Mouse (Mus musculus): ENCODE data around the gene Dbn1. TPM values are rescaled to one million over a fixed set of nuclear protein-coding genes. Genes with fewer than 3 reads are reported as not detected.
A peak's percentile ranks its signal among the peaks of the same experiment; 100 is the strongest.

Gene Dbn1
- total RNA-seq, 1 experiment from 2014 or later: 0.12 TPM

DNA sequence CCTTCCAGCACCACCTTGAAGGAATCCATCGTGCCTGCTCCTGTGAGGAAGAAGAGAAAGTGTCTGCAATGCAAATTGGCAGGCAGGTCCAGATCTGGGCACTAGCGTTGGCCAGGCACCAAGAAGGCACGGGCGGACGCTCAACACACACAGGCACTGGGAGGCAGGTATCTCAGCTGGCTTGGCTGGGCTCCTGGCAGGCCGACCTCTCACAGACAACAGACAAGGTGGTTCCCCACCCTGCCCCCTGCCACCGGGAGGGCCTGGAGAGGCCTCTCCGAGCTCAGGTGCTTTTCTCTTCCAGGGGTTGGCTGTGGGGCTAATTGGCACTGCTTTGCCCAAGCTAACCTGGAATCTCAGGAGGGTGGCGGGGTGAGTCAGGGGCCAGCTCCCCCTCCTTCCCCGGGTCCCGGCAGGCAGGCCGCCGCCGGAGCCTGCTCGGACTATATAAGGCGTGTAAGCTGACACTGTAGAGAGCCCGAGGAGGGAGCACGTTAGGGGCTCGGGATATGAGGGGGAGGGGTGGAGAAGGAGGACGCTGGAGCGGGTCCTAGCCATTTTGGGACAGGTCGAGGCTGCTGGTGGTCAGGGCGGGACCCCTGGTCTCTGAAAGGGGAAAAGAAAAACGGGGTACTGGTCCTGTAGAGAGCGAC, 24.6 kb upstream of the Dbn1 start:
- no peak for ATAC-seq (ENCODE audit: extremely low read depth, insufficient number of reproducible peaks, low FRiP score, poor library complexity, severe bottlenecking)

- ATAC-seq (ENCODE audit: extremely low read depth, insufficient number of reproducible peaks, low FRiP score, poor library complexity, severe bottlenecking): no peak
Measured at GRCm38 (mm10) chr13:55511492-55511861, 23.6 kb upstream of the Dbn1 start.

- no peak for ATAC-seq (ENCODE audit: extremely low read depth, insufficient number of reproducible peaks, low FRiP score, poor library complexity, severe bottlenecking)
Measured at GRCm38 (mm10) chr13:55510668-55511491, 23.0 kb upstream of the Dbn1 start.

DNA sequence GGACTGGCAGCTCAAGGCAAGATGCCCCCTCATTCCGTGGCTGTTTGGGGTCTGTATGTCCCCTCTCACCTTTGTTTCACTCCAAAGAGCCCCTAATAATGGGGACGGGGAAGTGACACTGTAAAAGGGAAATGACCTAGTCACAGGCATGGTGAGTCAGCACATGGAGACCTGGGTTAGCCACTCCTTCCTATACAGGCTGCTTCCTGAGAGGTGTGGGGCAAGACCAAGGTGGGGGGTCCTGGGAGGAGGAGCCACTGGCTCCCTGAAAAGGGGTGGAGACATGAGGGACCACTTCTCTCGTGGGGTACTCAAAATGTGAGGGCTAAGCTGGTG, 22.4 kb upstream of the Dbn1 start:
- ATAC-seq (ENCODE audit: extremely low read depth, insufficient number of reproducible peaks, low FRiP score, poor library complexity, severe bottlenecking): peak; percentile 28; the same call in 1 of the 2 replicates

DNA sequence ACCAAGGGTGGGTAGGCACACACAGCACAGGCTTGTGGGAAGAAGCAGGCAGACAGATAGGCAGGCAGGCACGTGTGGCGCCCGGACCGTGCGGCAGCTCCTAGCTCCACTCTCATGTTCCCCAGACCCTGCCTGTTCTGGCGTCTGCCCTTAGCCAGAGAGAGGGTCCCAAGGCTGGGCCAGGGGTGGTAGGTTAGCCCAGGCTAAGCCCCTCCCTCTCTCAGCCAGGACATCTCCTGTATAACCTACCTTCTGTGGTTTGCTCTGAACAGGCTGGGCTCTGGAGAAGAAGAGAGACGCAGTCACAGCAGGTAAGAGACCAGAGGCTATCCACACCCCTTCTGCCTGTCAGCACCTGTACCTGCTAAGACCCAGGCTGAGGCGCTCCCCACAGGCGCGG, 20.6 kb upstream of the Dbn1 start:
- no peak for ATAC-seq (ENCODE audit: extremely low read depth, insufficient number of reproducible peaks, low FRiP score, poor library complexity, severe bottlenecking)

DNA sequence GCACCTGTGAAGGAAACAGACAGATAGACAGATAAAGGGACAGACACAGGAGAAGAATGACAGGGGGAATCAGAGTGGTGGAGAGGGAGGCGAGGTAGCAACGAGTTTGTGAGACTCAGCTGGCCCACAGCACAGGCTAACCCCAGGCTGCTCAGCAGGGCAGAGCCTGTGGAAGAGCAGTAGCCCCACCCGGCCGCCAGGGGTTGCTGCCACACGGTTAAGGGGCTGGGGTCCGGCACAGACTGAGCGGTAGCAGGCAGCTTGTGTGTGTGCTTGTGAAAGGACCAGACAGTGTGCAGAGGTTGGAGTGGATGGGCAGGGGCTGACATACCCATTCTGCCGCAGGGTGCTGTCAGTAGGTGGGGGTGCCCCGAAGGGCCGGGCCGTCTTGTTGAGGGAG, 20.0 kb upstream of the Dbn1 start:
- ATAC-seq (ENCODE audit: extremely low read depth, insufficient number of reproducible peaks, low FRiP score, poor library complexity, severe bottlenecking): no peak

DNA sequence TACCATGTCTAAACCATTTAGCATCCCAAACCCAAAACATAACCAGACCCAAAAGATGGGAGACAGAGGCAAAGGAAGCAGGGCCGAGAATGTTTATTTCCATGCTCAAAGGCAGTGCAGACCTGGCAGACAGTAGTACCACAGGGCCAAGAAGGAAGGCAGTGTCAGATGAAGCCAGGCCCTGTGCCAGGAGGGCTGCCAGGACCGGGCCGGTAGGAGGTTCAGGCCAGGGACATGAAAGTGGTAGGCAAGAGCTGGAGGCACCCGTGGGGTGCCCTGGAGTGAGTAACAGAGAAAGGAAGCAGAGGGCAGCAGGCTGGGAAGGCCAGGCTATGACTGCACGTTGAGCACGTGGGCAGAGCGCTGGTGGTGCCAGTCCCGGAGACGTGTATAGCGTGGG, 18.8 kb upstream of the Dbn1 start:
- no peak for ATAC-seq (ENCODE audit: extremely low read depth, insufficient number of reproducible peaks, low FRiP score, poor library complexity, severe bottlenecking)

GRCm38 (mm10) chr13:55505810-55506209, 17.9 kb upstream of the Dbn1 start:
- ATAC-seq (ENCODE audit: extremely low read depth, insufficient number of reproducible peaks, low FRiP score, poor library complexity, severe bottlenecking): no peak

DNA sequence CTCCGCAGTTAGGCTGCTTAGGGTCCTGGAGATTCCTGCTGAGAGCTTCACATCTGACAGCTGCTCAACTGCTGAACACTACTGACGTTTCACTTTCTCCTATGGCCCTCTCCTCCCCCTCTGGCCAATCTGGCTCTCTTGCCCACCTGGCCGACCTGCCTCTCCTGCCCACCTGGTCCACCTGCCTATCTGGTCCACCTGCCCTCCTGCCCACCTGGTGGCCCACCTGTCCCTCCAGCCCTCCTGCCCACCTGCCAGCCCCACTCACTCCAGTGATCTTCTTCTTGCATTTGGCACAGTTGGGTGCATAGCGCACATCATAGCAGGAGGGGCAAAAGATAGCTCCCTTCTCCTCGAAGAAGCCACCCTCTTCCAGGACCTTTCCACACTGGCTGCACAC, 16.5 kb upstream of the Dbn1 start:
- ATAC-seq (ENCODE audit: extremely low read depth, insufficient number of reproducible peaks, low FRiP score, poor library complexity, severe bottlenecking): no peak

DNA sequence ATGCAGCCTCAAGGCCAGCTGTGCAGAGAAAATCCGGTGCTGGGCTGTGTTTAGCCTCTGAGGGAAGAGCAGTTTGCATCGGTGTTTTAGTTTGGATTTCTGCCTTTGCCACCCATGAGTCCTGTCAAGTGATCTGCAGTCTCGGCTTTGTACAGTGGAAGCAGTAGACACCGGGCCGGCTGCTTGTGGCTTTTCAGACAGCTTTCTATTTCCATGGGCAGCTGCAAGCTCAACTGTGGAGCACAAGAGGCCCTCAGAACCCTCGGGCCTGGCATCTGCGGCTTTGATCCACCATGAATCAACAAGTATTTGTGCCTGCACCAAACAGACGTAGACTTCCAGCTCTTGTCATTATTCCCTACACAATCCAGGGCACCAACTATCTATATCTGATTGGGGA, 14.5 kb upstream of the Dbn1 start:
- no peak for ATAC-seq (ENCODE audit: extremely low read depth, insufficient number of reproducible peaks, low FRiP score, poor library complexity, severe bottlenecking)

- ATAC-seq (ENCODE audit: extremely low read depth, insufficient number of reproducible peaks, low FRiP score, poor library complexity, severe bottlenecking): no peak
Measured at GRCm38 (mm10) chr13:55500575-55500974, 12.7 kb upstream of the Dbn1 start.

- ATAC-seq (ENCODE audit: extremely low read depth, insufficient number of reproducible peaks, low FRiP score, poor library complexity, severe bottlenecking): no peak
Measured at GRCm38 (mm10) chr13:55498906-55499305, 11.0 kb upstream of the Dbn1 start.

DNA sequence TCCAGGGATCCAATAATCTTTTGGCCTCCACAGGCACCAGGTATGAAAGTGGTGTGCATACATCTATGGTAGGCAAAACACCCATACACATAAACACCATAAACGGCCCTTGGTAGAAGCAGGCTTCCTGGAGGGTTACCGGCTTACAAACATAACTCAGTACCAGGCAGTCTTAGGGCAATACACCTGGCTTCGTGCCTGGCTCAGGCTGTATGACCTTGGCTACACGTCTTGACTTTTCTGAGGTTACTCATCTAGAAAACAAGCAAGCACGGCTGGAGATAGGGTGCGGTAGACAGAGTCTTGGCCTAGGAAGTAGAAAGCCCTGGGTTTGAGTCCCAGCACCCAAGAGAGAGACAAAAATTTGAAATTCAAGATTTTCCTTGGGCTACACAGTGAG, 8.8 kb upstream of the Dbn1 start:
- no peak for ATAC-seq (ENCODE audit: extremely low read depth, insufficient number of reproducible peaks, low FRiP score, poor library complexity, severe bottlenecking)

DNA sequence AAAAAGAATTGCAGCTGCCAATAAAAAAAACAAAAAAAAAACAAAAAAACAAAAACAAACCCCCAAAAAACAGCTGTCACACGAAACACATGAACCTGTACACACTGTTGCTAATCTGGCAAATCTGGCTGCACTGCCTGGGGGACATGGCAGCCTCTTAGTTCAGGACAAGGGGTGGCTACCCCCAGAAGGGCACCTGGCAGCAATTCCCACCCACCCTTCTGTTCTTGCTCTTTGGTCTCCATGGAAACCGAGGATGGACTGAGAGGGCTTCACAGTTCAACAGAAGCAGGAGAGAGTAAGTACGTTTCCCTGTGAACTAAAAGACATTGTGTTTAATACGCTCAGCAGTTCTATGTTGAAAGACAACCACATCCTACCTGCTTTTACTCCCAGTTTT, 7.8 kb upstream of the Dbn1 start:
- no peak for ATAC-seq (ENCODE audit: extremely low read depth, insufficient number of reproducible peaks, low FRiP score, poor library complexity, severe bottlenecking)

DNA sequence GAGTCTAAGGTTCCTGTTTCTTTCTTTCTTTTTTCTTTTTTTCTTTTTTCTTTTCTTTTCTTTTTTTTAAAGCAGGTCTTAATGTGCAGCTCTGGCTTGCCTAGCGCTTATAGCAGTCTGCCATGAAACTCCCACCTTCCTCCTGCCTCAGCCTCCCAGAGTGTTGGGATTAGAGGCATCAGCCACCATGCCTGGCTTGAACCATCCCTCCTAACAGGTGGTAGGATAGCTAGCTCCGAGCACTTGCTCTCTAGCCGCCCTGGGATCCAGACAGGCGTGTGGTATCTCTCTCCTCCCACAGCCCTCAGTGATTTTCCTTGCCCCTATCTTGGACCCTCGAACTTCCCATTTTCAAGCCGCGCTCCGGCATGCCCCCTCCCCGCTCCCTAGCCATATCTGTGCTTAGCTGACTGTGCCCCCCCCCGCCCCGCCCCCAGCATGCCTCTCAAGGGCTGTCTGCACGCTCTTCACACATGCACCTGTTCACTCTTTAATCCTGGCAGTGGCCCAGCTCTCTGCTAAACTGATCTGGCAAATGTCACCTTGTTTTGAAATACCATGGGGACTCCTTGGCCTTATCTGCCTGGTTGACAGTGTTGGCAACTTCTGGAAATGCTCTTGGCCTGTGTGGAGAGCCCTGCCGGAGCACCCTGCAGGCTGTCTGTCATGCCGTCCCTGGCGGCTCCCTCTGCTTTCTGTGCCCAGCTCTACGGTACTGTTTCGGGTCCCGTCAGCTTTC, 7.1 kb upstream of the Dbn1 start:
- no peak for ATAC-seq (ENCODE audit: extremely low read depth, insufficient number of reproducible peaks, low FRiP score, poor library complexity, severe bottlenecking)

- no peak for ATAC-seq (ENCODE audit: extremely low read depth, insufficient number of reproducible peaks, low FRiP score, poor library complexity, severe bottlenecking)
Measured at GRCm38 (mm10) chr13:55494257-55494656, 6.3 kb upstream of the Dbn1 start.

GRCm38 (mm10) chr13:55486916-55487577, 864 bp downstream of the Dbn1 start:
- ATAC-seq (ENCODE audit: extremely low read depth, insufficient number of reproducible peaks, low FRiP score, poor library complexity, severe bottlenecking): no peak

- no peak for ATAC-seq (ENCODE audit: extremely low read depth, insufficient number of reproducible peaks, low FRiP score, poor library complexity, severe bottlenecking)
Measured at GRCm38 (mm10) chr13:55486029-55486794, 1.7 kb downstream of the Dbn1 start.

- no peak for ATAC-seq (ENCODE audit: extremely low read depth, insufficient number of reproducible peaks, low FRiP score, poor library complexity, severe bottlenecking)
Measured at GRCm38 (mm10) chr13:55484520-55485088, 3.3 kb downstream of the Dbn1 start.
